Mouse (Mus musculus) c-Kit-positive CD71-positive TER-119-negative erythroid progenitor cells, embryonic 14.5 days (primary cell): ENCODE measurements at regions not wholly inside any gene's neighbourhood (a gene's known extent, or its start where the extent isn't known, plus 50 kb on each side); places are given as distances from the start of the nearest gene placed in this dataset.
A peak's percentile ranks its signal among the peaks of the same experiment; 100 is the strongest.

Source experiments
- DNase-seq: peaks from one replicate; pipeline ENCODE4 v3.0.0-alpha.2; 2013; ENCODE audit warnings: low read depth

- no peak for DNase-seq
Observed at GRCm38 (mm10) chr4:75130757-75131156, 147.3 kb downstream of the Dmac1 start.

- no peak for DNase-seq
Observed at GRCm38 (mm10) chr4:75115887-75116286, 162.2 kb downstream of the Dmac1 start.

- no peak for DNase-seq
Observed at GRCm38 (mm10) chr4:75115346-75115745, 162.8 kb downstream of the Dmac1 start.

- no peak for DNase-seq
Observed at GRCm38 (mm10) chr4:75065782-75066181, 212.3 kb downstream of the Dmac1 start.

- no peak for DNase-seq
Observed at GRCm38 (mm10) chr4:75063275-75063674, 214.8 kb downstream of the Dmac1 start.

GRCm38 (mm10) chr4:75043510-75043909 lies 234.6 kb downstream of the Dmac1 start:
- DNase-seq: no peak

- no peak for DNase-seq
Observed at GRCm38 (mm10) chr4:75042640-75043039, 235.5 kb downstream of the Dmac1 start.

GRCm38 (mm10) chr4:75041930-75042579 lies 236.1 kb downstream of the Dmac1 start:
- peak; percentile 74 for DNase-seq
